Mouse (Mus musculus): Measurements from ENCODE around the gene Fosb. TPM values are rescaled to one million over a fixed set of nuclear protein-coding genes. Genes with fewer than 3 reads are reported as not detected.

Fosb gene
- total RNA-seq, 2 experiments from 2014 or later: 0.14 to 0.86 TPM

GRCm38 (mm10) chr7:19265147-19265546, 44.7 kb downstream of the Fosb start:
- intact Hi-C loops (cut with DNase I): no loop called here
- no peak for DNase-seq

- DNase-seq: no peak
Measured at GRCm38 (mm10) chr7:19258336-19258735, 51.5 kb downstream of the Fosb start.

GRCm38 (mm10) chr7:19257390-19258022, 52.3 kb downstream of the Fosb start:
- intact Hi-C loops (cut with DNase I): loop anchor here (2.0 kb wide), 1 partner anchor 17 kb away; no protein-coding TSS in a partner anchor

More at GRCm38 (mm10) chr7:19258336-19258735, 51.5 kb downstream of the Fosb start:
- intact Hi-C loops (cut with DNase I): no loop called here

DNA sequence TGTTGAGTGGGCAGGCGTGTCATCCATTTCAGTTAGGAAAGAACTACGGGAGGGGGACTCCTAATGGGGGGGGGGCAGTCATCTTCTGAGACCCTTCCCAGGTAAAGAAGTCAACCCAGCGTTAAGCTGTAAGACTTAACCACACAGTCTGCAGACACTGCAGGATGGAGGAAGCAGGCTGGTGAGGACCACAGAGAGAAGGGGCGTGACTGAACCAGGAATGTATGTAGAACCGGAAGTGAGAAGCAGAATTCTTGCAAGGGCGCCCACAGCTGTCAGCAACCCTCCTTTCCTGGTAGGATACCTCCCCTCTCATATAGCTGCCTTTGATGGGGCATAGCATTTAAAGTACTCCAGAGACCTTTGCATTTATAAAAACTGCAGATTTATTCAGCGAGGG, 53.3 kb downstream of the Fosb start:
- intact Hi-C loops (cut with DNase I): loop anchor here (2.0 kb wide), 1 partner anchor 16 kb away; no protein-coding TSS in a partner anchor
- DNase-seq: no peak

More at GRCm38 (mm10) chr7:19257390-19258022, 52.3 kb downstream of the Fosb start:
- DNase-seq: peak; percentile 63 to 66

GRCm38 (mm10) chr7:19255395-19255794, 54.5 kb downstream of the Fosb start:
- no peak for DNase-seq
- intact Hi-C loops (cut with DNase I): no loop called here

DNA sequence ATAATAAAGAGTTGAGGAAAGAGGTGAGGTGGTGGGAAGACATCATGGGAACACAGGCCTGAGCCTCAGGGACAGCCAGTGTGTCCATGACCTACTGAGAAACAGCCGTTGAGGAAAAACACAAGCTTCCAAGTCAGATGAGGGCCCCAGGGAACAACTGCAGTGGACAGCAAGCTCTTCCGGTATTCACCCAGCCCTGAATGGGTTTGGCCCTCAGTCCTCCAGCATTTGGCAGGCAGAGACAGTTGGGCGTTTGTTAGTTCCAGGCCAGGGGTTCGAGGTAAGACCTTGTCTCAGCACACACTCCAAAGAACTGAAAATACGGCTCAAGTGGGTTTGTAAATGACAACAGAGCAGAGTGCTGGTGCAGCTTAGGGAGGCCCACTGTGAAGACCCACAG, 56.4 kb downstream of the Fosb start:
- DNase-seq: no peak
- intact Hi-C loops (cut with DNase I): no loop called here

Other genes with a start within 250 kb of the Fosb start
- gene Dmwd, start 233.8 kb downstream of the Fosb start, total RNA-seq (2021): 10 to 100 TPM; 48.8 to 52.4 TPM
- 100 to 1,000 TPM; 512 to 563 TPM for gene Dmpk, start 226.2 kb downstream of the Fosb start, total RNA-seq (2021)
- 10 to 100 TPM in 1 of 2 experiments, 1 to 10 TPM in 1; 7.2 to 10.2 TPM for gene Six5, start 215.5 kb downstream of the Fosb start, total RNA-seq (2021)
- gene Gm4969, start 191.7 kb downstream of the Fosb start, total RNA-seq (2021): not detected
- gene Fbxo46, start 190.2 kb downstream of the Fosb start, total RNA-seq (2021): 1 to 10 TPM; 4.6 to 5.3 TPM
- gene Qpctl, start 160.8 kb downstream of the Fosb start, total RNA-seq (2021): 1 to 10 TPM; 3.8 to 4.8 TPM
- 10 to 100 TPM; 66.8 to 67.0 TPM for gene Snrpd2, start 160.3 kb downstream of the Fosb start, total RNA-seq (2021)
- gene Gipr, start 143.9 kb downstream of the Fosb start, total RNA-seq (2021): under 1 TPM in 1 of 2 experiments, not detected in 1; 0.14 TPM
- 10 to 100 TPM; 34.3 to 44.4 TPM for gene Eml2, start 133.6 kb downstream of the Fosb start, total RNA-seq (2021)
- 10 to 100 TPM in 1 of 2 experiments, 1 to 10 TPM in 1; 7.9 to 10.6 TPM for gene Gpr4, start 97.5 kb downstream of the Fosb start, total RNA-seq (2021)
- 10 to 100 TPM; 53.9 to 62.9 TPM for gene Opa3, start 81.7 kb downstream of the Fosb start, total RNA-seq (2021)
- gene Vasp, start 38.2 kb downstream of the Fosb start, total RNA-seq (2021): 10 to 100 TPM; 32.6 to 36.1 TPM
- not detected for gene Ppm1n, start 30.0 kb downstream of the Fosb start, total RNA-seq (2021)
- 100 to 1,000 TPM; 137 to 148 TPM for gene Rtn2, start 27.4 kb downstream of the Fosb start, total RNA-seq (2021)
- 10 to 100 TPM; 43.4 to 48.0 TPM for gene Ercc1, start 34.7 kb upstream of the Fosb start, total RNA-seq (2021)
- 10 to 100 TPM; 10.4 to 11.2 TPM for gene Cd3eap, start 49.4 kb upstream of the Fosb start, total RNA-seq (2021)
- 10 to 100 TPM; 35.8 to 44.2 TPM for gene Ppp1r13l, start 49.7 kb upstream of the Fosb start, total RNA-seq (2021)
- 10 to 100 TPM; 11.8 to 12.0 TPM for gene Ercc2, start 72.0 kb upstream of the Fosb start, total RNA-seq (2021)
- gene Klc3, start 94.1 kb upstream of the Fosb start, total RNA-seq (2021): under 1 TPM; 0.24 to 0.92 TPM
- gene Ckm, start 94.7 kb upstream of the Fosb start, total RNA-seq (2021): 1,000 to 10,000 TPM; 3,967 to 4,539 TPM
- 10 to 100 TPM; 25.7 to 27.2 TPM for gene Mark4, start 148.8 kb upstream of the Fosb start, total RNA-seq (2021)
- gene Exoc3l2, start 153.3 kb upstream of the Fosb start, total RNA-seq (2021): under 1 TPM; 0.78 to 0.84 TPM
- gene Bloc1s3, start 198.3 kb upstream of the Fosb start, total RNA-seq (2021): 1 to 10 TPM; 2.3 to 2.5 TPM
- 10 to 100 TPM; 32.9 to 37.4 TPM for gene Trappc6a, start 198.3 kb upstream of the Fosb start, total RNA-seq (2021)
- gene Nkpd1, start 207.8 kb upstream of the Fosb start, total RNA-seq (2021): not detected